Mouse (Mus musculus) cerebellum, adult 2 months (tissue): ENCODE results near the gene Usp8.

Experiments used
- CTCF ChIP-seq: fragments of 200-500 bp; IDR thresholded peaks from 2 replicates; pipeline ENCODE4 v1.5.1; 2011; ENCODE audit warnings: low read depth, mild to moderate bottlenecking, control low read depth, low read length, moderate library complexity, borderline replicate concordance; ENCODE audit not compliant: insufficient read depth
- POLR2A ChIP-seq: fragments of 200-500 bp; IDR thresholded peaks from 2 replicates; pipeline ENCODE4 v1.6.1; 2011; ENCODE audit warnings: low read length, control low read depth, borderline replicate concordance; ENCODE audit not compliant: insufficient read depth

- no peak for TF ChIP-seq CTCF
- no peak for TF ChIP-seq POLR2A
Measured at GRCm38 (mm10) chr2:126769431-126770181, 62.5 kb downstream of the Usp8 start.
